Mouse (Mus musculus) hindlimb bud, embryonic 11.5 days (tissue): ENCODE measurements around the gene Icam2.

Source experiments
- DNase-seq: peaks from one replicate; pipeline ENCODE4 v3.0.0-alpha.2; 2012; ENCODE audit warnings: low read depth, low spot score; ENCODE audit errors: extremely low spot score

Gene Icam2

GRCm38 (mm10) chr11:106391546-106392188 is 3.8 kb upstream of the Icam2 start:
- DNase-seq = peak; percentile 81

GRCm38 (mm10) chr11:106390757-106391156 is 2.9 kb upstream of the Icam2 start:
- no peak for DNase-seq

GRCm38 (mm10) chr11:106389611-106390010 is 1.7 kb upstream of the Icam2 start:
- no peak for DNase-seq

GRCm38 (mm10) chr11:106387020-106387419 is 855 bp downstream of the Icam2 start:
- no peak for DNase-seq

- no peak for DNase-seq
Observed at GRCm38 (mm10) chr11:106386409-106386808, 1.5 kb downstream of the Icam2 start.

GRCm38 (mm10) chr11:106383051-106383790 is 4.7 kb downstream of the Icam2 start:
- DNase-seq = no peak

GRCm38 (mm10) chr11:106382424-106382823 is 5.5 kb downstream of the Icam2 start:
- DNase-seq = no peak

GRCm38 (mm10) chr11:106381883-106382282 is 6.0 kb downstream of the Icam2 start:
- no peak for DNase-seq

- DNase-seq = no peak
Observed at GRCm38 (mm10) chr11:106381011-106381410, 6.9 kb downstream of the Icam2 start.

GRCm38 (mm10) chr11:106374979-106375378 is 12.9 kb downstream of the Icam2 start:
- no peak for DNase-seq

GRCm38 (mm10) chr11:106374559-106374958 is 13.3 kb downstream of the Icam2 start:
- DNase-seq = no peak

- no peak for DNase-seq
Observed at GRCm38 (mm10) chr11:106373998-106374397, 13.9 kb downstream of the Icam2 start.

GRCm38 (mm10) chr11:106366316-106366715 is 21.6 kb downstream of the Icam2 start:
- peak; percentile 37 for DNase-seq

- no peak for DNase-seq
Observed at GRCm38 (mm10) chr11:106365366-106365765, 22.5 kb downstream of the Icam2 start, which contains the start of gene Prr29. Gene Prr29 (plus strand): TSS chr11:106365472.

- no peak for DNase-seq
Observed at GRCm38 (mm10) chr11:106364712-106365111, 23.2 kb downstream of the Icam2 start.

- DNase-seq = no peak
Observed at GRCm38 (mm10) chr11:106359350-106359749, 28.5 kb downstream of the Icam2 start.

- no peak for DNase-seq
Observed at GRCm38 (mm10) chr11:106355382-106356128, 32.3 kb downstream of the Icam2 start.

- DNase-seq = no peak
Observed at GRCm38 (mm10) chr11:106354181-106354580, 33.7 kb downstream of the Icam2 start.

- no peak for DNase-seq
Observed at GRCm38 (mm10) chr11:106353188-106353587, 34.7 kb downstream of the Icam2 start, which contains the start of gene Scn4a. Gene Scn4a (minus strand): TSS chr11:106353288.

- no peak for DNase-seq
Observed at GRCm38 (mm10) chr11:106351941-106352340, 35.9 kb downstream of the Icam2 start.

GRCm38 (mm10) chr11:106351253-106351652 is 36.6 kb downstream of the Icam2 start:
- DNase-seq = no peak

GRCm38 (mm10) chr11:106350853-106351252 is 37.0 kb downstream of the Icam2 start:
- no peak for DNase-seq
